Mouse (Mus musculus) macrophage (primary cell): ENCODE measurements around the gene Dapp1. TPM values are rescaled to one million over a fixed set of nuclear protein-coding genes. Genes with fewer than 3 reads are reported as not detected.

Experiments
- H3K27ac ChIP-seq: fragments of 350-480 bp; formaldehyde crosslinking; 2 replicates; pipeline ENCODE4 v1.9.0; 2021
- H3K36me3 ChIP-seq: fragments of 350-480 bp; formaldehyde crosslinking; 2 replicates; pipeline ENCODE4 v1.9.0; 2021; ENCODE audit errors: inconsistent target
- H3K4me3 ChIP-seq: fragments of 350-480 bp; formaldehyde crosslinking; 2 replicates; pipeline ENCODE4 v1.9.0; 2021; ENCODE audit errors: inconsistent target
- H3K79me2 ChIP-seq: fragments of 350-480 bp; formaldehyde crosslinking; 2 replicates; pipeline ENCODE4 v1.9.0; 2021; ENCODE audit errors: inconsistent target
- WGBS: methylation state at CpG from one replicate; pipeline ENCODE4 v1.1.7; 2026; ENCODE audit warnings: inconsistent platforms; ENCODE audit not compliant: missing documents; 5-methylcytosine and 5-hydroxymethylcytosine counted together
- polyA plus RNA-seq: library from polyadenylated mRNA; stranded (reverse); fragments of 250-400 nt; gene quantifications from 3 replicates; pipeline ENCODE4 v1.2.4, GENCODE M21; 2018; ENCODE audit warnings: inconsistent platforms

The Dapp1 gene
- polyA plus RNA-seq, 1 experiment from 2014 or later: 10.8 TPM

DNA sequence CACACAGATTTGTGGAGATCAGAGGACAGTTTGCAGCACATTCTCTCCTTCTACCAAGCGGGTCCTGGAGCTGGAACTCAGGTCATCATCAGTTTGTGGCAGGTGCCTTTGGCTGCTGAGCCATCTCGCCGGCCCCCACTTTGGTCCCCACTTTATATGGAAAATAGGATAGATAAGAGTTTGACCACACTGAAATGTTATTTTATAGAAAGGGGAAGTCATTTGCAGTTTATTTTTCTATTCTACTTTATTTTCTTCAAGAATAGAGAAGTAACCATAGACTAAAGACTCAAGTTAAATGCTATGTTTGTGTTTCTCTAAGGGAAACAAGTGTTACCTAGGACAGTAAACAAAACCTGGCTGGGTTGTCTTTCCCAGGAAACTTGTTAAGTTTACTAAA is 84.5 kb downstream of the Dapp1 start:
- Histone ChIP-seq H3K79me2 (no peaks in the 10 kb centered on the region), H3K4me3 (no peak overlapping the region), H3K27ac (no peak overlapping the region), H3K36me3 (peaks cover 52% of the 10 kb centered on the region; the same call in 1 of the 2 replicates)
- WGBS: 67% methylated on average over 3 of the region's 3 CpGs

GRCm38 (mm10) chr3:137896386-137896785 is 85.0 kb downstream of the Dapp1 start:
- H3K27ac ChIP-seq: no peak overlapping the region
- no peak overlapping the region for H3K4me3 ChIP-seq
- H3K79me2 ChIP-seq: no peaks in the 10 kb centered on the region
- 87% methylated on average over 4 of the region's 4 CpGs for WGBS
- peaks cover 47% of the 10 kb centered on the region; the same call in 1 of the 2 replicates for H3K36me3 ChIP-seq

DNA sequence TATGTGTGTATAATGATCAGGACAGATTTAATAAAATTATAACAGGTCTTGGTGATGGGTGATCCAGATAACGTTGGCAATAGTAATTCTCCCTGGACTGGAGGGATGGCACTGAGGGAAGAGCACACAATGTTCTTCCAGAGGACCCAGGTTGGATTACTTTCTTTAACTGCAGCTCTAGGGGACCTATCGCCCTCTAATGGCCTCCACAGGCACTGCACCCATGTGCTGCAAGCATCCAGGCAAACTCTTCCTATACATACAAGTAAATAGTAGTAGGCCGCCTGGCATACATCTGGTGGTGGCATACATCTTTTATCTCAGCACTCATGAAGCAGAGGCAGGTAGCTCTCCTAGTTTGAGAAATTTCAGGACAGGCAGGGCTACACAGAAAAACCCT is 86.1 kb downstream of the Dapp1 start:
- H3K79me2 ChIP-seq: no peaks in the 10 kb centered on the region; the same call in 1 of the 2 replicates
- no peak overlapping the region for H3K4me3 ChIP-seq
- no peak overlapping the region for H3K27ac ChIP-seq
- WGBS: 90% methylated on average over 3 of the region's 3 CpGs
- H3K36me3 ChIP-seq: peaks cover 44% of the 10 kb centered on the region; the same call in 1 of the 2 replicates

DNA sequence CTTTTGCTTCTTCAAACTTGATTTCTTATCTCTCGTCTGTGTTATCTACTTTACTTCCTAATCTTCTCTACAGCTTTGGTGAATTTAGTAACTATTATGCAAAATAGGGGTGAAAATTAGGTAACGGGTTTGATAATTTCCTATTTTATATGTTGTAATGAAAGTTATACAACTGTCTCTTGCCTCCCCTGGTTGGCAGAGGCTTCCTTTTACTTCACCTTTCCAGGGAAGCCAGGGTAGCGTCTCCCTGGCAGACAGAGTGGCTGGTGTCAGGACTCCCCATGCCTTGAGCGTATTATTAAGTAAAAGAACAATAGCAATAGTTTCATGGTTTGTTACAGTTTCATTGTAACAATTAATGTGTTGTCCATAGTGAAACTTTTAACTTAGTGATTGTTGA is 87.6 kb downstream of the Dapp1 start:
- 84% methylated on average over 4 of the region's 4 CpGs for WGBS
- Histone ChIP-seq H3K36me3 (peaks cover 58% of the 10 kb centered on the region), H3K79me2 (no peaks in the 10 kb centered on the region; the same call in 1 of the 2 replicates), H3K27ac (no peak overlapping the region), H3K4me3 (no peak overlapping the region)

DNA sequence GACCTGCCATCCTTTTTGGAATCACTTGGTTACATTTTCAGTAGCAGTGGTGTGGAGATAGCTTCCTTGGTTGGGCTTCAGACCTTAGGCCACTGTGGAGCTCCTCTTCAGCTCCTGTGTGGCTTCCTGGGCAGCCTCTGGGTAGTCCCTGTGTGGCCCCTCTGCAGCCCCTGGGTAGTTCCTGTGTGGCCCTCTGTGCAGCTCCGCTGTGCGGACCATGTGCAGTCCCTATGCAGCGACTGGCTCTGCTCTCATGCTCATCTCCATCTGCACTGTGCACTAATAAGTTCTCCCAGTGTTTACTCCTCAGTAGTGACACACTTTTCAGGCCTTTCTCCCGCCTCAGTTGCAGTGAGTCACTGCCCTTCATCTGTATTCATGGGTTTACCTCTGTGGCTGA is 89.2 kb downstream of the Dapp1 start:
- peaks cover 56% of the 10 kb centered on the region for H3K36me3 ChIP-seq
- WGBS: 98% methylated on average over 4 of the region's 4 CpGs
- no peak overlapping the region for H3K4me3 ChIP-seq
- no peaks in the 10 kb centered on the region; the same call in 1 of the 2 replicates for H3K79me2 ChIP-seq
- H3K27ac ChIP-seq: no peak overlapping the region

GRCm38 (mm10) chr3:137891089-137891488 is 90.3 kb downstream of the Dapp1 start:
- Histone ChIP-seq H3K27ac (no peak overlapping the region), H3K4me3 (no peak overlapping the region), H3K79me2 (peaks cover under 1% of the 10 kb centered on the region; the same call in 1 of the 2 replicates), H3K36me3 (peaks cover 65% of the 10 kb centered on the region)
- 100% methylated on average over 3 of the region's 3 CpGs for WGBS

DNA sequence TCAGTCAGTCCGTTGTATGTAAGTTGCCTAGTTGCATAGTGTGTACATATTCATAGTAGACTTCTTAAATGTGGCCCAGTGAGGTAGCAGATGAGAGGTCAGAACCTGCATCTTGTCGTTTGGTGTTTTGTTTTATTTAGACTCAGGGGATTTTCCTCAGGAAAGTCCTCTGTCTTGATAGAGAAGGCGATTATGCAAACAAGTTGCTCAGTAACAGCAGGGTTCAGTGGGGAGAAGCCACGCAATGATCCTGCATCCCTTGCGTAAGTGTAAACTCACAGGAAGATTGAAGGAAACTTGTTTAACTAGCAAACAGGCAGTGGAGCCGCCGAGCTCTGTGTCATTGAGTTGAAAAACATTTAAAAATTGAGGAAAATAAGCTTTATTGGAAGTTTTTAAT is 93.4 kb downstream of the Dapp1 start:
- 69% methylated on average over 7 of the region's 7 CpGs for whole genome bisulfite sequencing
- Histone ChIP-seq H3K4me3 (no peak overlapping the region), H3K79me2 (peaks cover 31% of the 10 kb centered on the region), H3K27ac (no peak overlapping the region), H3K36me3 (peaks cover 46% of the 10 kb centered on the region)

DNA sequence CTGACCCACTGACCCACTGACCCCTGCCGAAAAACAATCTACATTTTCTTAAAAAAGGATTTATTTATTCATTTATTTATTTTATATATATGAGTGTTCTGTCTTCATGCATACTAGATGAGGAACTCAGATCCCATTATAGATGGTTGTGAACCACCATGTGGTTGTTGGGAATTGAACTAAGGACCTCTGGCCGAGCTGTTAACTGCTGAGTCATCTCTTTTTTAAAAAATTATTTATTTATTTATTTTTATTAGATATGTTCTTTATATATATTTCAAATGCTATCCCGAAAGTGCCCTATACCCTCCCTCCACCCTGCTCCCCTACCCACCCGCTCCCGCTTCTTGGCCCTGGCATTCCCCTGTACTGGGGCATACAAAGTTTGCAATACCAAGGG is 100.3 kb downstream of the Dapp1 start:
- peaks cover 88% of the 10 kb centered on the region for H3K79me2 ChIP-seq
- no peak overlapping the region for H3K4me3 ChIP-seq
- WGBS: 100% methylated on average over 2 of the region's 5 CpGs
- H3K27ac ChIP-seq: no peak overlapping the region
- peaks cover 5% of the 10 kb centered on the region; the same call in 1 of the 2 replicates for H3K36me3 ChIP-seq

Other genes starting within 250 kb of the Dapp1 start
- 124 to 262 TPM (median 236 TPM) in 3 replicates for gene H2afz, start 117.1 kb downstream of the Dapp1 start, polyA plus RNA-seq
- gene Dnajb14, start 113.9 kb downstream of the Dapp1 start, polyA plus RNA-seq: 20.4 to 33.0 TPM (median 25.9 TPM) in 3 replicates
- gene Lamtor3, start 63.0 kb downstream of the Dapp1 start, polyA plus RNA-seq: 132 to 168 TPM (median 156 TPM) in 3 replicates
- gene 1110002E22Rik, start 83.5 kb upstream of the Dapp1 start, polyA plus RNA-seq: not detected in 3 replicates
- gene Gm5105, start 85.8 kb upstream of the Dapp1 start, polyA plus RNA-seq: not detected in 3 replicates
- gene Trmt10a, start 161.9 kb upstream of the Dapp1 start, polyA plus RNA-seq: 2.2 to 3.3 TPM (median 3.1 TPM) in 3 replicates
- 0.61 to 1.0 TPM (median 0.72 TPM) in 3 replicates for gene Mttp, start 163.4 kb upstream of the Dapp1 start, polyA plus RNA-seq
- gene 4930579F01Rik, start 212.3 kb upstream of the Dapp1 start, polyA plus RNA-seq: not detected in 3 replicates
- not detected in 3 replicates for gene Adh7, start 236.2 kb upstream of the Dapp1 start, polyA plus RNA-seq